Mouse (Mus musculus) embryonic facial prominence, embryonic 15.5 days (tissue): ENCODE measurements around the gene 2510009E07Rik. TPM values are rescaled to one million over a fixed set of nuclear protein-coding genes. Genes with fewer than 3 reads are reported as not detected.
"Not testable (repeated sequence)": the region's sequence is repeated elsewhere in the genome, so short reads cannot be mapped to it uniquely, and the experiment has no call there.

Experiments
- ATAC-seq: fragments of 200-750 bp; cut with Nextera tagmentation; 2 replicates; pipeline ENCODE4 v1.8.0; 2017; ENCODE audit warnings: low read depth, moderate TSS enrichment; ENCODE audit not compliant: insufficient number of reproducible peaks, low FRiP score, low TSS enrichment
- H3K27ac ChIP-seq: fragments of 300-500 bp; sonication (generic); replicated peaks from 2 replicates; pipeline ENCODE4 v1.5.1; 2015; ENCODE audit warnings: mild to moderate bottlenecking, inconsistent platforms
- H3K27me3 ChIP-seq: fragments of 300-500 bp; sonication (generic); 2 replicates; pipeline ENCODE4 v1.6.1; 2015; ENCODE audit warnings: inconsistent platforms
- H3K36me3 ChIP-seq: fragments of 300-500 bp; sonication (generic); 2 replicates; pipeline ENCODE4 v1.6.1; 2015; ENCODE audit warnings: mild to moderate bottlenecking, inconsistent platforms
- H3K4me1 ChIP-seq: fragments of 300-500 bp; sonication (generic); 2 replicates; pipeline ENCODE4 v1.6.1; 2015; ENCODE audit warnings: inconsistent platforms
- H3K4me2 ChIP-seq: fragments of 300-500 bp; sonication (generic); replicated peaks from 2 replicates; pipeline ENCODE4 v1.6.1; 2015; ENCODE audit warnings: mild to moderate bottlenecking, inconsistent platforms
- H3K4me3 ChIP-seq: fragments of 300-500 bp; sonication (generic); replicated peaks from 2 replicates; pipeline ENCODE4 v1.5.1; 2015; ENCODE audit warnings: mild to moderate bottlenecking, inconsistent platforms
- H3K9ac ChIP-seq: fragments of 300-500 bp; sonication (generic); 2 replicates; pipeline ENCODE4 v1.6.1; 2015; ENCODE audit warnings: inconsistent platforms
- H3K9me3 ChIP-seq: fragments of 300-500 bp; sonication (generic); replicated peaks from 2 replicates; pipeline ENCODE4 v1.6.1; 2016; ENCODE audit warnings: inconsistent platforms
- WGBS: fragments of 180-500 bp; shearing (Covaris S2); methylation state at CpG from one replicate; pipeline ENCODE4 v1.1.7; 2015; 5-methylcytosine and 5-hydroxymethylcytosine counted together
- polyA plus RNA-seq: library from polyadenylated mRNA; unstranded; fragments of >200 nt; fragmentation: Nextera tagmentation; extraction: Ambion mirVana; gene quantifications from 2 replicates; pipeline ENCODE4 v1.2.1, GENCODE M21; 2015

2510009E07Rik gene
- polyA plus RNA-seq, 1 experiment from 2014 or later, result 23.9 TPM

- WGBS, result 90% methylated on average over 7 of the region's 7 CpGs
- Histone ChIP-seq H3K4me2 (no peak overlapping the region), H3K27me3 (no peaks in the 10 kb centered on the region), H3K27ac (no peak overlapping the region), H3K4me3 (no peak overlapping the region), H3K9me3 (no peaks in the 10 kb centered on the region), H3K9ac (no peak overlapping the region), H3K4me1 (no peaks in the 10 kb centered on the region), H3K36me3 (peaks cover 15% of the 10 kb centered on the region; the same call in 1 of the 2 replicates)
- no peak for ATAC-seq
Observed at GRCm38 (mm10) chr16:21676791-21677190, 17.7 kb downstream of the 2510009E07Rik start.

GRCm38 (mm10) chr16:21673651-21674050 is 20.8 kb downstream of the 2510009E07Rik start:
- not testable (repeated sequence) for H3K9ac ChIP-seq, H3K4me1 ChIP-seq, H3K27me3 ChIP-seq, H3K27ac ChIP-seq, H3K4me2 ChIP-seq, H3K9me3 ChIP-seq, ATAC-seq, H3K4me3 ChIP-seq
- H3K36me3 ChIP-seq, result peaks cover 15% of the 10 kb centered on the region; the same call in 1 of the 2 replicates
- 90% methylated on average over 1 of the region's 1 CpGs for WGBS

GRCm38 (mm10) chr16:21673046-21673445 is 21.4 kb downstream of the 2510009E07Rik start:
- H3K27ac ChIP-seq, ATAC-seq, H3K9me3 ChIP-seq, H3K4me1 ChIP-seq, H3K4me2 ChIP-seq, H3K4me3 ChIP-seq, H3K9ac ChIP-seq, H3K27me3 ChIP-seq: not testable (repeated sequence)
- H3K36me3 ChIP-seq, result peaks cover 15% of the 10 kb centered on the region; the same call in 1 of the 2 replicates

- Histone ChIP-seq H3K9ac (no peak overlapping the region), H3K27me3 (no peaks in the 10 kb centered on the region), H3K4me2 (no peak overlapping the region), H3K9me3 (no peaks in the 10 kb centered on the region), H3K36me3 (peaks cover 8% of the 10 kb centered on the region; the same call in 1 of the 2 replicates), H3K27ac (no peak overlapping the region), H3K4me3 (no peak overlapping the region), H3K4me1 (no peaks in the 10 kb centered on the region)
- 80% methylated on average over 4 of the region's 4 CpGs for WGBS
- no peak for ATAC-seq
Observed at GRCm38 (mm10) chr16:21671878-21672277, 22.6 kb downstream of the 2510009E07Rik start.

GRCm38 (mm10) chr16:21665423-21665986 is 29.0 kb downstream of the 2510009E07Rik start:
- Histone ChIP-seq H3K4me2 (no peak overlapping the region), H3K9ac (no peak overlapping the region), H3K27ac (no peak overlapping the region), H3K9me3 (no peaks in the 10 kb centered on the region), H3K4me1 (peaks cover 3% of the 10 kb centered on the region; the same call in 1 of the 2 replicates), H3K36me3 (no peaks in the 10 kb centered on the region), H3K4me3 (no peak overlapping the region), H3K27me3 (peaks cover 7% of the 10 kb centered on the region; the same call in 1 of the 2 replicates)
- no peak for ATAC-seq
- 18% methylated on average over 4 of the region's 4 CpGs for WGBS

GRCm38 (mm10) chr16:21664633-21665363 is 29.7 kb downstream of the 2510009E07Rik start:
- WGBS, result 28% methylated on average over 18 of the region's 18 CpGs
- no peak overlapping the region for H3K4me2 ChIP-seq
- peaks cover 7% of the 10 kb centered on the region; the same call in 1 of the 2 replicates for H3K27me3 ChIP-seq
- H3K36me3 ChIP-seq, result no peaks in the 10 kb centered on the region
- no peaks in the 10 kb centered on the region for H3K9me3 ChIP-seq
- H3K4me3 ChIP-seq, result no peak overlapping the region
- no peak overlapping the region for H3K27ac ChIP-seq
- peaks cover 3% of the 10 kb centered on the region; the same call in 1 of the 2 replicates for H3K4me1 ChIP-seq
- H3K9ac ChIP-seq, result no peak overlapping the region
- ATAC-seq, result no peak

GRCm38 (mm10) chr16:21655961-21656360 is 38.5 kb downstream of the 2510009E07Rik start:
- WGBS, result 85% methylated on average over 9 of the region's 9 CpGs
- Histone ChIP-seq H3K36me3 (peaks cover 25% of the 10 kb centered on the region), H3K4me3 (no peak overlapping the region), H3K4me1 (no peaks in the 10 kb centered on the region), H3K9ac (no peak overlapping the region), H3K27ac (no peak overlapping the region), H3K27me3 (no peaks in the 10 kb centered on the region), H3K9me3 (no peaks in the 10 kb centered on the region; the same call in 1 of the 2 replicates), H3K4me2 (no peak overlapping the region)
- no peak for ATAC-seq

GRCm38 (mm10) chr16:21655291-21655690 is 39.2 kb downstream of the 2510009E07Rik start:
- H3K4me2 ChIP-seq, result no peak overlapping the region
- no peaks in the 10 kb centered on the region for H3K4me1 ChIP-seq
- ATAC-seq, result no peak
- H3K9ac ChIP-seq, result no peak overlapping the region
- H3K4me3 ChIP-seq, result no peak overlapping the region
- H3K27ac ChIP-seq, result no peak overlapping the region
- no peaks in the 10 kb centered on the region for H3K27me3 ChIP-seq
- no peaks in the 10 kb centered on the region; the same call in 1 of the 2 replicates for H3K9me3 ChIP-seq
- peaks cover 25% of the 10 kb centered on the region for H3K36me3 ChIP-seq
- WGBS, result 36% methylated on average over 6 of the region's 6 CpGs

- no peak for ATAC-seq
Observed at GRCm38 (mm10) chr16:21654384-21654783, 40.1 kb downstream of the 2510009E07Rik start.

GRCm38 (mm10) chr16:21653151-21653550 is 41.3 kb downstream of the 2510009E07Rik start:
- Histone ChIP-seq H3K4me1 (no peaks in the 10 kb centered on the region), H3K27ac (no peak overlapping the region), H3K27me3 (no peaks in the 10 kb centered on the region), H3K9me3 (no peaks in the 10 kb centered on the region), H3K4me2 (no peak overlapping the region), H3K36me3 (peaks cover 19% of the 10 kb centered on the region), H3K9ac (no peak overlapping the region), H3K4me3 (no peak overlapping the region)
- WGBS, result 68% methylated on average over 15 of the region's 15 CpGs
- ATAC-seq, result no peak

More at GRCm38 (mm10) chr16:21654384-21654783, 40.1 kb downstream of the 2510009E07Rik start:
- H3K9ac ChIP-seq, result no peak overlapping the region
- H3K9me3 ChIP-seq, result no peaks in the 10 kb centered on the region; the same call in 1 of the 2 replicates
- no peaks in the 10 kb centered on the region for H3K27me3 ChIP-seq
- H3K4me2 ChIP-seq, result no peak overlapping the region
- 92% methylated on average over 5 of the region's 5 CpGs for WGBS
- no peak overlapping the region for H3K4me3 ChIP-seq
- H3K36me3 ChIP-seq, result peaks cover 23% of the 10 kb centered on the region
- H3K27ac ChIP-seq, result no peak overlapping the region
- H3K4me1 ChIP-seq, result no peaks in the 10 kb centered on the region

- 84% methylated on average over 4 of the region's 4 CpGs for WGBS
- ATAC-seq, result no peak
- H3K36me3 ChIP-seq, result peaks cover 19% of the 10 kb centered on the region
- no peaks in the 10 kb centered on the region for H3K27me3 ChIP-seq
- H3K27ac ChIP-seq, result no peak overlapping the region
- no peak overlapping the region for H3K4me2 ChIP-seq
- no peak overlapping the region for H3K9ac ChIP-seq
- no peaks in the 10 kb centered on the region for H3K9me3 ChIP-seq
- H3K4me1 ChIP-seq, result no peaks in the 10 kb centered on the region
- H3K4me3 ChIP-seq, result no peak overlapping the region
Observed at GRCm38 (mm10) chr16:21651161-21651560, 43.3 kb downstream of the 2510009E07Rik start.
